Mouse (Mus musculus): ENCODE results near the gene Gorab. TPM values are rescaled to one million over a fixed set of nuclear protein-coding genes. Genes with fewer than 3 reads are reported as not detected.

Gorab gene
- total and polyA plus RNA-seq, 3 experiments, result 2.9 to 5.9 (median 5.8) TPM

DNA sequence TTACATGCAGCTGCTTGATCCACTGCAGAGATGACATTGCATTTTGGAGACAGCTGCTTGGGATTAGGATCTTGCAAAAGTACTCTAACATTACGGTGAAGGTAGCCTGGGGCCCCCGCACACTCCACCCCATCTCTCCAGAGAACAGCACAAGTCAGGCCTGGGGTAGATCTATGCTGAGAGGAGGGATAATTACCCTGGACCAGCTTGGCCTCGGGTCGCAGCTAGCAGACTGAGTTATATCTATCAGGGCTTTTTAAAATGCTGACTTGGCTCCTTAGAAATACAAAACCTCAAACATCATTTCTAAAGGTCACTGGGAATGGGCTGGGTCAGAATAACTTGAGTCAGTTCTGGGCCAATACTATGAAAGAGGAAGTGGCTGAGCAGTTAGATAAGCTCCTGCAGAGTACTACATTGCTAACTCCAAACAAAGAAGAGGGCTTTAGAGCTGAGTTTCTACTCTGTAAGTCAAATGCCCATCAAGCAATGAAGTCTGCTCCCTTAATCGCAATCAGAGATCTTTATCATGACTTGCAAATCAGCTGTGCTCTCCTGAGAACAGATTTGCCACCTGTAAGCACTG lies 19.9 kb downstream of the Gorab start:
- dilution Hi-C loops (cut with MboI; ENCODE audit: extremely low pct_ligation_motif_present, extremely low pct_unique_long_range_greater_than_20kb, low sequenced_read_pairs), result no loop called here
- Histone ChIP-seq H3K4me3 (replicated peaks in 1 of 3; ENCODE audit: low read depth in 2 of 3, low read length in 2 of 3, poor library complexity in 1 of 3) (no peak overlapping the region), H3K27me3 (replicated peaks) (no peaks in the 10 kb centered on the region), H3K79me2 (replicated peaks; ENCODE audit: control insufficient read depth, extremely low read depth, insufficient read depth, poor library complexity, severe bottlenecking) (no peaks in the 10 kb centered on the region), H3K36me3 (replicated peaks in 1 of 2; ENCODE audit: control insufficient read depth in 1 of 2, insufficient read depth in 1 of 2, low read length in 1 of 2) (peaks cover 17 to 46% of the 10 kb centered on the region in 2 experiments), H3K4me1 (ENCODE audit: control insufficient read depth in 1 of 2, insufficient read depth in 2 of 2) (peaks cover 0 to 10% of the 10 kb centered on the region in 2 experiments; a peak in 1 of 4 replicates), H3K4me2 (ENCODE audit: insufficient read depth, low read depth, poor library complexity, severe bottlenecking) (no peak overlapping the region), H3K9me3 (replicated peaks; ENCODE audit: low read length) (no peaks in the 10 kb centered on the region), H3K9ac (ENCODE audit: insufficient read depth, low read depth) (no peak overlapping the region), H3K27ac (ENCODE audit: insufficient read depth, low read depth) (no peak overlapping the region)
- no peak for TF ChIP-seq ELF1 (IDR thresholded peaks at IDR 0.05; ENCODE audit: low read depth, low read length)
- in situ Hi-C loops (cut with MboI; ENCODE audit: low pct_ligation_motif_present, low pct_unique_long_range_greater_than_20kb, low sequenced_read_pairs), result no loop called here
- peak; percentile 9 for DNase-seq (ENCODE audit: extremely low read depth)

DNA sequence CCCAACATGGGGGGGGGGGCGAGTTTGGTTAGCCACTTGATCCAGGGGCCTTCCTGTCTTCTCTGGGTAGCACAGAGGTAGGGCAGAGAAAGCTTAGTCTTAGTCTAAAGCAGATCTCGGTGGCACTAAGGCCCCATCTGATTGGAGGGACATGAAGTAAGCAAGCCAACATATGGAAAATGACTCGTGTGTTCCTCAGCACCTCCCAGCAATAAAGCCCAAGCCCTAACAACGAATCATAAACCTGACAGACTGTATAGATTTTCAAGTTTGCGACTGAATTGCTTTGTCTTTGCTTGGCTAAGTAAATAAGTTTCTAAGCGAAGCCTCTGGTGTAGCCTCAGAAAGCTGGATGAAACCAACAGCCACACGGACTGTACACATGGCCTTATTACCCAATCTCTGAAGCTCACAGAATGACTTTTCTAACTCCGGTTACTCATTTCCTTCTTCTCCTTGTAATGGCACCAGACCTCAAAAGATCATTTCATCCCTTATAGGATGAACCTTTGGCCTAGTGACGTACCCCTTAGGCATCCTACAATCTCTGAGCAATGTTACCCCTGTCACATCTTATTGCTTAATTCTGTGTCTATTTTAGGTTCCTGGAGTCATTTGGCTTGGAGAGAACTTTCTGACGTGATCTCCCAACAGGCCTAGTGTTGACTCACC lies 21.3 kb downstream of the Gorab start:
- H3K79me2 ChIP-seq (replicated peaks; ENCODE audit: control insufficient read depth, extremely low read depth, insufficient read depth, poor library complexity, severe bottlenecking), result no peaks in the 10 kb centered on the region
- no peaks in the 10 kb centered on the region for H3K9me3 ChIP-seq (replicated peaks; ENCODE audit: low read length)
- H3K36me3 ChIP-seq (replicated peaks in 1 of 2; ENCODE audit: control insufficient read depth in 1 of 2, insufficient read depth in 1 of 2, low read length in 1 of 2), result peaks cover 17 to 36% of the 10 kb centered on the region in 2 experiments
- H3K4me2 ChIP-seq (ENCODE audit: insufficient read depth, low read depth, poor library complexity, severe bottlenecking), result no peak overlapping the region
- dilution Hi-C loops (cut with MboI; ENCODE audit: extremely low pct_ligation_motif_present, extremely low pct_unique_long_range_greater_than_20kb, low sequenced_read_pairs) (no loop called here), in situ Hi-C loops (cut with MboI; ENCODE audit: low pct_ligation_motif_present, low pct_unique_long_range_greater_than_20kb, low sequenced_read_pairs) (no loop called here)
- H3K9ac ChIP-seq (ENCODE audit: insufficient read depth, low read depth), result no peak overlapping the region
- H3K27me3 ChIP-seq (replicated peaks), result no peaks in the 10 kb centered on the region
- TF ChIP-seq ELF1 (IDR thresholded peaks at IDR 0.05; ENCODE audit: low read depth, low read length), result no peak
- no peak for TF ChIP-seq PAX5 (IDR thresholded peaks at IDR 0.05; ENCODE audit: low read length)
- no peak for TF ChIP-seq CTCF (conservative IDR thresholded peaks at IDR 0.05 in 1 of 2, IDR thresholded peaks at IDR 0.05 in 1 of 2; ENCODE audit: low read depth in 2 of 2, low read length in 2 of 2)
- no peak for DNase-seq (ENCODE audit: extremely low read depth)
- H3K27ac ChIP-seq (ENCODE audit: insufficient read depth, low read depth), result no peak overlapping the region
- no peak overlapping the region for H3K4me3 ChIP-seq (replicated peaks in 1 of 3; ENCODE audit: low read depth in 2 of 3, low read length in 2 of 3, poor library complexity in 1 of 3)
- peaks cover 0 to 10% of the 10 kb centered on the region in 2 experiments; a peak in 1 of 4 replicates for H3K4me1 ChIP-seq (ENCODE audit: control insufficient read depth in 1 of 2, insufficient read depth in 2 of 2)

- TF ChIP-seq ZKSCAN1 (IDR thresholded peaks at IDR 0.05; ENCODE audit: borderline replicate concordance, low read depth, low read length) (no peak), UBTF (IDR thresholded peaks at IDR 0.05; ENCODE audit: low read depth, low read length) (no peak), TCF12 (IDR thresholded peaks at IDR 0.05; ENCODE audit: low read depth, low read length) (no peak), JUN (IDR thresholded peaks at IDR 0.05; ENCODE audit: insufficient read depth, low read depth, low read length) (no peak), POLR2AphosphoS2 (IDR thresholded peaks at IDR 0.05; ENCODE audit: low read depth, low read length) (no peak), CHD2 (IDR thresholded peaks at IDR 0.05; ENCODE audit: low read length) (no peak)
- DNase-seq (ENCODE audit: extremely low read depth), result no peak
- peaks cover 4 to 20% of the 10 kb centered on the region in 2 experiments for H3K36me3 ChIP-seq (replicated peaks in 1 of 2; ENCODE audit: control insufficient read depth in 1 of 2, insufficient read depth in 1 of 2, low read length in 1 of 2)
- H3K27me3 ChIP-seq (replicated peaks), result no peaks in the 10 kb centered on the region
- in situ Hi-C loops (cut with MboI; ENCODE audit: low pct_ligation_motif_present, low pct_unique_long_range_greater_than_20kb, low sequenced_read_pairs), result no loop called here
- H3K4me1 ChIP-seq (ENCODE audit: control insufficient read depth in 1 of 2, insufficient read depth in 2 of 2), result peaks cover 0 to 10% of the 10 kb centered on the region in 2 experiments; a peak in 1 of 4 replicates
- H3K9me3 ChIP-seq (replicated peaks; ENCODE audit: low read length), result no peaks in the 10 kb centered on the region
- no peak overlapping the region for H3K9ac ChIP-seq (ENCODE audit: insufficient read depth, low read depth)
- no peak overlapping the region for H3K4me3 ChIP-seq (replicated peaks in 1 of 3; ENCODE audit: low read depth in 2 of 3, low read length in 2 of 3, poor library complexity in 1 of 3)
- H3K4me2 ChIP-seq (ENCODE audit: insufficient read depth, low read depth, poor library complexity, severe bottlenecking), result no peak overlapping the region
- H3K79me2 ChIP-seq (replicated peaks; ENCODE audit: control insufficient read depth, extremely low read depth, insufficient read depth, poor library complexity, severe bottlenecking), result no peaks in the 10 kb centered on the region
- dilution Hi-C loops (cut with MboI; ENCODE audit: extremely low pct_ligation_motif_present, extremely low pct_unique_long_range_greater_than_20kb, low sequenced_read_pairs), result no loop called here
- no peak overlapping the region for H3K27ac ChIP-seq (ENCODE audit: insufficient read depth, low read depth)
Observed at GRCm38 (mm10) chr1:163380591-163380990, 22.9 kb downstream of the Gorab start.
